Mouse (Mus musculus) megakaryocyte, embryonic 14.5 days (primary cell): ENCODE results near the gene Fam187b.
"Not testable (repeated sequence)": the region's sequence is repeated elsewhere in the genome, so short reads cannot be mapped to it uniquely, and the experiment has no call there.

ENCODE experiments used
- FLI1 ChIP-seq: IDR thresholded peaks from 2 replicates; pipeline ENCODE4 v1.6.1; 2012; ENCODE audit warnings: low read length, inconsistent platforms, mixed read lengths
- GATA1 ChIP-seq: IDR thresholded peaks from 3 replicates; pipeline ENCODE4 v1.6.1; 2012; ENCODE audit warnings: mixed read lengths, low read length, inconsistent platforms, borderline replicate concordance

DNA sequence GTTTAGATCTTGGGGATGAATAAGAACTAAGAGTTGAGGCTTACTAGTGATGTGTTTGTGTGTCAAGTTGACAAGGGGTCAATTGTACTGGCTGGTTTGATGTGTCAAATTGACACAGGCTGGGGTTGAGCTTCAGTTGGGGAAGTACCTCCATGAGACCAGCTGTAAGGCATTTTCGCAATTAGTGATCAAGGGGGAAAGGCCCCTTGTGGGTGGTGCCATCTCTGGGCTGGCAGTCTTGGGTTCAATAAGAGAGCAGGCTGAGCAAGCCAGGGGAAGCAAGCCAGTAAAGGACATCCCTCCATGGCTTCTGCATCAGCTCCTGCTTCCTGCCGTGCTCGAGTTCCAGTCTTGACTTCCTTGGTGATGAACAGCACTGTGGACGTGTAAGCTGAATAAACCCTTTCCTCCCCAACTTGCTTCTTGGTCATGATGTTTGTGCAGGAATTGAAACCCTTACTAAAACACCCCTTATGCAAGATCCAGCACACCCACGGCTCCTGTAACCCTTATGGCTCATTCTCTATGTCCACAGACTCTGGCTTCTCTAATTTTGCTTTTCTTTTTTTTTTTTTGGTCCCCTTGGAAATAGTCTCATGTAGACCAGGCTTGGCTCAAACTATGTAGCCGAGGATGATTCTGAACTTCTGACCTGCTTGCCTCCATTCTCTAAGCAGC, 38.0 kb upstream of the Fam187b start:
- not testable (repeated sequence) for TF ChIP-seq FLI1, GATA1
